Mouse (Mus musculus): ENCODE measurements at regions not wholly inside any gene's neighbourhood (a gene's known extent, or its start where the extent isn't known, plus 50 kb on each side); places are given as distances from the start of the nearest gene placed in this dataset.

DNA sequence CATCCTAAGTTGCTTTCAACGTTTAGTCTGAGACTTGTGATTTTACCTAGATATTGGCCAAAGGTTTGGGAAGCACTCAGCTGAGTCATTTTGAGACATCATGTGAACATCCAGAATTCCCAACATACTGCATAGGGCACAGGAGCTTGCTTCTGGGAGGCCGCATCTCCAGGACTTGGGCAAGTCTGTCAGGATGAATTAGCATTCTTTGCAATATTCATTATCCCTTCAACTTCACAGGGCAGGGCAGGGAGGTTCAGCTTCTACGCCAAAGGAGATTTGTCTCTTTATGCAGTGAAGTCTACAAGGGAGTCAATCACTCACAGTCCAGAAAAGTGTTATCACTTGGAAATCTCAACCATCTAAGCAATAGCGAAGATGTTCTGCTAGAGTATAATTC, 231.7 kb downstream of the Cpe start:
- WGBS: 84% methylated on average over 4 of the region's 4 CpGs
- no peaks in the 10 kb centered on the region for H3K36me3 ChIP-seq
- no peak for DNase-seq (ENCODE audit: low spot score)

DNA sequence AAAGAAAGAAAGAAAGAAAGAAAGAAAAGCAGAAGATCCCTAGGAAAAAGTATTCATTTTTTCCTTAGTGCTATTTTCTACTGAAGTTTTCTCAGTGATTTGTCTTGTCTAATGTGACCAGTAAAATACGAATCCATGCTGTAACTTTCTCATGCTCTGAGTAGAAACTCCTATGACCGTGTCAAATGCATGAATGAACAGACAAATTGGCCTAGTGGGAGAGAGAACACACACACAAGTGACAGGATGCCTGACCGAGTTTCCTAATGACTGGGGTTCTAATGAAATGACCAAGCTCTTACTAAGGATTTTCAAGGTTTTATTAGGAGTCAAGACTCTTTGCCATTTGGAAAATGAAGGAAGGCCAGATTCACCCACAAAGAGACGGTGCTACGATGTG, 235.9 kb downstream of the Cpe start:
- Histone ChIP-seq H3K9me3 (no peaks in the 10 kb centered on the region), H3K4me1 (replicated peaks) (no peaks in the 10 kb centered on the region), H3K36me3 (no peaks in the 10 kb centered on the region), H3K27ac (no peak overlapping the region), H3K4me3 (no peak overlapping the region), H3K27me3 (ENCODE audit: insufficient read depth, poor library complexity, severe bottlenecking) (no peaks in the 10 kb centered on the region)
- DNase-seq (ENCODE audit: low spot score): no peak
- WGBS: 67% methylated on average over 5 of the region's 5 CpGs

More for the DNA sequence above, 231.7 kb downstream of the Cpe start:
- Histone ChIP-seq H3K4me3 (no peak overlapping the region), H3K4me1 (replicated peaks) (no peaks in the 10 kb centered on the region), H3K27me3 (ENCODE audit: insufficient read depth, poor library complexity, severe bottlenecking) (no peaks in the 10 kb centered on the region), H3K27ac (no peak overlapping the region), H3K9me3 (no peaks in the 10 kb centered on the region)

- H3K4me3 ChIP-seq: no peak overlapping the region
- no peak overlapping the region for H3K27ac ChIP-seq
- H3K9me3 ChIP-seq: no peaks in the 10 kb centered on the region
- H3K27me3 ChIP-seq (ENCODE audit: insufficient read depth, poor library complexity, severe bottlenecking): no peaks in the 10 kb centered on the region
- no peaks in the 10 kb centered on the region for H3K4me1 ChIP-seq (replicated peaks)
- no peak for DNase-seq (ENCODE audit: low spot score)
- H3K36me3 ChIP-seq: no peaks in the 10 kb centered on the region
- WGBS: 79% methylated on average over 4 of the region's 4 CpGs
Observed at GRCm38 (mm10) chr8:64454736-64455135, 238.1 kb downstream of the Cpe start.

GRCm38 (mm10) chr8:64445366-64445765, 239.3 kb upstream of the Tll1 start:
- Histone ChIP-seq H3K27me3 (ENCODE audit: insufficient read depth, poor library complexity, severe bottlenecking) (no peaks in the 10 kb centered on the region), H3K4me3 (no peak overlapping the region), H3K9me3 (no peaks in the 10 kb centered on the region), H3K36me3 (no peaks in the 10 kb centered on the region), H3K4me1 (replicated peaks) (no peaks in the 10 kb centered on the region), H3K27ac (no peak overlapping the region)
- no peak for DNase-seq (ENCODE audit: low spot score)
- WGBS: 85% methylated on average over 3 of the region's 3 CpGs

GRCm38 (mm10) chr8:64444429-64444828, 238.4 kb upstream of the Tll1 start:
- H3K27me3 ChIP-seq (ENCODE audit: insufficient read depth, poor library complexity, severe bottlenecking): no peaks in the 10 kb centered on the region

DNA sequence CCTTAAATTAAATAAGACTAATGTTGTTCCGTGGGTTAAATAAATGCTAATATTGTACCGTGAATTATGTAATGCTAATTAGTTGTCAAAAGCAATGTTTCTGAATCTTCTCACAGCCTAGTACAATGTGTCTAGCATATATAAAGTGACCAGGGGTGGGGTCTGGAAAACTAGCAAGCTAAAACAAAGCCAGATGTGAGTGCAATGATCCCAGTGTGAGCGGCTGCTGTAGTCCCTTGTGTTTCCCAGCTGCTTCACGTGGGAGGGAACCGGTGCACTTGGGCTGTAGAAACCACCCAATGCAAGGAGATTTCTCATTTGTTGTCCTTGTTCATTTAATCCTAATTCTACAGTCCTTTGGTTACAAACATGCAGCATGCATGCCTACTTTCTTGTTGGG, 232.4 kb upstream of the Tll1 start:
- Histone ChIP-seq H3K4me3 (no peak overlapping the region), H3K9me3 (no peaks in the 10 kb centered on the region), H3K27ac (no peak overlapping the region), H3K4me1 (replicated peaks) (no peaks in the 10 kb centered on the region), H3K36me3 (no peaks in the 10 kb centered on the region), H3K27me3 (ENCODE audit: insufficient read depth, poor library complexity, severe bottlenecking) (no peaks in the 10 kb centered on the region)
- DNase-seq (ENCODE audit: low spot score): peak; percentile 10
- 82% methylated on average over 5 of the region's 5 CpGs for WGBS

More at GRCm38 (mm10) chr8:64444429-64444828, 238.4 kb upstream of the Tll1 start:
- WGBS: 94% methylated on average over 5 of the region's 5 CpGs
- no peaks in the 10 kb centered on the region for H3K36me3 ChIP-seq
- no peak for DNase-seq (ENCODE audit: low spot score)
- H3K4me3 ChIP-seq: no peak overlapping the region
- H3K27ac ChIP-seq: no peak overlapping the region
- no peaks in the 10 kb centered on the region for H3K4me1 ChIP-seq (replicated peaks)
- no peaks in the 10 kb centered on the region for H3K9me3 ChIP-seq

DNA sequence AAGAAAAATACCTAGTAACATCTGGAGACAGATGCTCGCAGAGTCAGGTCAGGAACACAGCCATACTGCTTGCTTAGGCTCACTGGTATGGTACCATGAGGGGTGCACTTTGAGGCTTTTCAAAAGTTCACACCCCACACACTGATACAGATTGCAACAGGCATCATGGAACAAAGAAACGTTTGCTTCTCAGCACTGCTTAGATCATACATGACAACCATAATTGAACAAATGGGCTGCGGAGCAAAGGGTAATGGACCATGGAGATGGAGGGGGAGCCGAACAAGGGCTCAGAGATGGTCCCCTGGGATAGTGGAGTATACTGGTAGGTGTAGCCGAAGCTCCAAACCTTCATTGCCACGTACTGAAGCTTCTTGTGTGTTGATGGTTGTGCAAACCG, 228.6 kb upstream of the Tll1 start:
- H3K4me3 ChIP-seq: no peak overlapping the region
- no peaks in the 10 kb centered on the region for H3K4me1 ChIP-seq (replicated peaks)
- H3K27ac ChIP-seq: no peak overlapping the region
- H3K36me3 ChIP-seq: no peaks in the 10 kb centered on the region
- no peak for DNase-seq (ENCODE audit: low spot score)
- no peaks in the 10 kb centered on the region for H3K9me3 ChIP-seq
- H3K27me3 ChIP-seq (ENCODE audit: insufficient read depth, poor library complexity, severe bottlenecking): no peaks in the 10 kb centered on the region
- WGBS: 81% methylated on average over 7 of the region's 7 CpGs

DNA sequence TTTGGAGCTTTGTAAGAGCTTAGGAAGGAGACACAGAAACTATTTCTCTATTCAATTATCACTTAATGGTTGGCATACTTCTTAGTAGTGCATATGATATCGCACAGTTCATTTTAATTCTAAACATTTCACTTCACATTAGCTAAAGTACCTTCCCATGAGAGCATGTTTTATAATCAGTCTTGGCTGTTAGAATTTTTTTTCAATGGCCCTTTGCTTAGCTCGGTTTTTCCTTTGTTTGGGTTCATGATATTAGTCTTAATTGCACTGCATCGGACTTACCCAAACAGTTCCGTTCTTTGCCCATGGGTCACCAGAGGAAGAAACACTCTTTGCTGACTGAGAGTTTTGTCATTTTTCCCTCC, 216.8 kb upstream of the Tll1 start:
- no peaks in the 10 kb centered on the region for H3K36me3 ChIP-seq
- H3K27ac ChIP-seq: no peak overlapping the region
- H3K4me1 ChIP-seq (replicated peaks): peaks cover 14% of the 10 kb centered on the region
- no peaks in the 10 kb centered on the region for H3K9me3 ChIP-seq
- no peaks in the 10 kb centered on the region for H3K27me3 ChIP-seq (ENCODE audit: insufficient read depth, poor library complexity, severe bottlenecking)
- 85% methylated on average over 4 of the region's 4 CpGs for WGBS
- DNase-seq (ENCODE audit: low spot score): no peak
- H3K4me3 ChIP-seq: no peak overlapping the region

DNA sequence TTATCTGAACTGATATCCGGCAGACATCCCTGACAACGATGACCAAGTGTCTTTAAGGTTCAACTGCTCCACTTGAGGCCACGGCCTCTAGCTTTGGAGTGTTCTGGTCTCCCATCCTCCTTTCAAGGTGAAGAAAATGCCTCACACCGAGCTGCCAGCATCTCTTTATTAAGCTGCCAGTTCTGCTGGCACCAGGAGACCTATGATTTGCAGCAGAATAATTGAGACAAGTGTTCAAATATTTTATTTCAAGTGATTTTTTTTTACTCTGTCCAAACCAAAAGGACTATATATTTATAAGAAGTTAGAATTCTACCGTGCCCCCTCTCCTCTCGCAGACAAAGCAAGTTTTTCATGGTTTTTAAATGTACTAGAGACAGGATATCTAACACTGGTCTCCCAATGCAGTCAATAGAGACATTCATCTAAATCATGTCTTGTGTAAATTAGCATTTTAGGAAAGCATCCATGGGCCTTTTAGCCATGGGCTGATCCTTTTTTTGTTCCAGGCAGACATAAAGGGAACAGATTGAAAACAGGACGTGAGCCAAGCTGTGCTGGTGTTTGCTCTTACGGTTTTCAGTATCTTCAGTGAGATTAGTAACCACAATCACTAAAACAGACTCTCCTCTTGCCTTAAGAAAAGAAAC, 216.3 kb upstream of the Tll1 start:
- no peak for DNase-seq (ENCODE audit: low spot score)

GRCm38 (mm10) chr8:64421502-64422199, 215.6 kb upstream of the Tll1 start:
- no peak overlapping the region for H3K27ac ChIP-seq
- 69% methylated on average over 6 of the region's 6 CpGs for WGBS
- no peaks in the 10 kb centered on the region for H3K9me3 ChIP-seq

More for the DNA sequence above, 216.3 kb upstream of the Tll1 start:
- H3K4me3 ChIP-seq: no peak overlapping the region
- WGBS: 48% methylated on average over 8 of the region's 8 CpGs
- no peaks in the 10 kb centered on the region for H3K36me3 ChIP-seq
- no peak overlapping the region for H3K27ac ChIP-seq
- H3K27me3 ChIP-seq (ENCODE audit: insufficient read depth, poor library complexity, severe bottlenecking): no peaks in the 10 kb centered on the region
- H3K9me3 ChIP-seq: no peaks in the 10 kb centered on the region
- peaks cover 14% of the 10 kb centered on the region for H3K4me1 ChIP-seq (replicated peaks)

DNA sequence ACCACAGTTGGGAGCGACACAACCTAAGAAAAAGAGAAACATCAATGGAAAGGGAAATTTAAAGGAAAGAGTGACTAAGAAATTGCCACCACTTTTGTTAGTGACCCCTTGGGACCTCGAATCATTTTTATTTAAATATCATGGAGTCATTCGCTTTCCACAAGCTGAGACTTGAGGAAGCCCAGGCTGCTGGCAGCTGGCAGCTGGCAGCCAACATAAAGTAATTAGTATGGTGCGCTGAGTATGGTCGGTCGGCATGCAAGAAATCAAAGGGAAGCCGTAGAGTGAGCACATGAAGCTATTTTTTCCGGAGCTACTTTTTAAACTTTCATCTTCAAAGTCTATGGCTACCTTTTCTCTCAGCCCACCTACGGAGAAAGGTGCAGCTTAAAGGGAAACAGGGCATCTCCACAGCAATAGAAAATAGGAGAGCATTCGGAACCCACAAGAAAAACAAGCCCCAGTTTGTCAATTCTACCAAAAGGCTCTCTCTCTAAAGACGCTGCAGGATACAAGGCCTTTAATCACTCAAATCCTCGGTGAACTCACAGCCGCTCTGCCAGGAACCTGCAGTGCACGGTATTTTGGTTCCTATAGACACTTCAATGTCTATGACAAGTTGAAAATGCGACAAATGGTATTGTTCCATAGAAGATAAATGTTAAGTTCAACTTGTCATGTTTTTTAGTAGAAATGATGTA, 206.6 kb upstream of the Tll1 start:
- Histone ChIP-seq H3K27ac (no peak overlapping the region), H3K4me3 (no peak overlapping the region), H3K4me1 (replicated peaks) (0 out of 2 replicates have a peak, but pooled peaks cover 2% of the 10 kb centered on the region), H3K36me3 (no peaks in the 10 kb centered on the region), H3K9me3 (no peaks in the 10 kb centered on the region), H3K27me3 (ENCODE audit: insufficient read depth, poor library complexity, severe bottlenecking) (no peaks in the 10 kb centered on the region)
- DNase-seq (ENCODE audit: low spot score): no peak
- 63% methylated on average over 15 of the region's 15 CpGs for WGBS

More at GRCm38 (mm10) chr8:64421502-64422199, 215.6 kb upstream of the Tll1 start:
- Histone ChIP-seq H3K4me1 (replicated peaks) (peaks cover 14% of the 10 kb centered on the region), H3K27me3 (ENCODE audit: insufficient read depth, poor library complexity, severe bottlenecking) (no peaks in the 10 kb centered on the region), H3K4me3 (no peak overlapping the region), H3K36me3 (no peaks in the 10 kb centered on the region)
- no peak for DNase-seq (ENCODE audit: low spot score)

- 68% methylated on average over 9 of the region's 9 CpGs for WGBS
- H3K4me3 ChIP-seq: no peak overlapping the region
- no peak for DNase-seq (ENCODE audit: low spot score)
Observed at GRCm38 (mm10) chr8:64406775-64407490, 200.9 kb upstream of the Tll1 start.

GRCm38 (mm10) chr8:64399554-64399953, 193.5 kb upstream of the Tll1 start:
- Histone ChIP-seq H3K36me3 (no peaks in the 10 kb centered on the region), H3K27ac (no peak overlapping the region), H3K4me3 (no peak overlapping the region), H3K27me3 (ENCODE audit: insufficient read depth, poor library complexity, severe bottlenecking) (no peaks in the 10 kb centered on the region), H3K4me1 (replicated peaks) (no peaks in the 10 kb centered on the region), H3K9me3 (no peaks in the 10 kb centered on the region)
- WGBS: 58% methylated on average over 3 of the region's 3 CpGs
- DNase-seq (ENCODE audit: low spot score): no peak

More at GRCm38 (mm10) chr8:64406775-64407490, 200.9 kb upstream of the Tll1 start:
- Histone ChIP-seq H3K4me1 (replicated peaks) (no peaks in the 10 kb centered on the region), H3K27ac (no peak overlapping the region), H3K9me3 (no peaks in the 10 kb centered on the region), H3K36me3 (no peaks in the 10 kb centered on the region), H3K27me3 (ENCODE audit: insufficient read depth, poor library complexity, severe bottlenecking) (no peaks in the 10 kb centered on the region)

Measured in hindbrain, embryonic 10.5 days (tissue).